Mouse (Mus musculus) brain, embryonic 14.5 days (tissue): ENCODE data around the gene Cyp1a1. TPM values are rescaled to one million over a fixed set of nuclear protein-coding genes. Genes with fewer than 3 reads are reported as not detected.

Experiments used
- DNase-seq: peaks from one replicate; pipeline ENCODE4 v3.0.0-alpha.2; 2011; ENCODE audit warnings: low read depth
- CTCF ChIP-seq: fragments of 200-500 bp; IDR thresholded peaks from 2 replicates; pipeline ENCODE4 v1.5.1; 2012; ENCODE audit warnings: inconsistent platforms, mild to moderate bottlenecking, moderate library complexity, borderline replicate concordance; ENCODE audit not compliant: insufficient read depth, insufficient read length; ENCODE audit errors: extremely low read depth
- POLR2A ChIP-seq: fragments of 200-500 bp; IDR thresholded peaks from 2 replicates; pipeline ENCODE4 v1.6.1; 2012; ENCODE audit warnings: mild to moderate bottlenecking, inconsistent platforms, borderline replicate concordance; ENCODE audit not compliant: poor library complexity, insufficient read depth, insufficient read length, severe bottlenecking; ENCODE audit errors: extremely low read depth
- polyA plus RNA-seq: library from polyadenylated mRNA; depleted of rRNA; stranded (reverse); fragments of >200 nt; gene quantifications from 2 replicates; pipeline ENCODE4 v1.2.3, GENCODE M21; 2012; rRNA removed

Gene Cyp1a1
- polyA plus RNA-seq = 0.13 and 0.14 TPM in 2 replicates

- no peak for DNase-seq
- no peak for TF ChIP-seq CTCF
Measured at GRCm38 (mm10) chr9:57687751-57688150, at the start of gene Cyp1a1. Cyp1a1 (plus strand) TSS chr9:57687928.

- no peak for TF ChIP-seq POLR2A
- no peak for TF ChIP-seq CTCF
- no peak for DNase-seq
Measured at GRCm38 (mm10) chr9:57638651-57639459, 48.9 kb upstream of the Cyp1a1 start.

DNA sequence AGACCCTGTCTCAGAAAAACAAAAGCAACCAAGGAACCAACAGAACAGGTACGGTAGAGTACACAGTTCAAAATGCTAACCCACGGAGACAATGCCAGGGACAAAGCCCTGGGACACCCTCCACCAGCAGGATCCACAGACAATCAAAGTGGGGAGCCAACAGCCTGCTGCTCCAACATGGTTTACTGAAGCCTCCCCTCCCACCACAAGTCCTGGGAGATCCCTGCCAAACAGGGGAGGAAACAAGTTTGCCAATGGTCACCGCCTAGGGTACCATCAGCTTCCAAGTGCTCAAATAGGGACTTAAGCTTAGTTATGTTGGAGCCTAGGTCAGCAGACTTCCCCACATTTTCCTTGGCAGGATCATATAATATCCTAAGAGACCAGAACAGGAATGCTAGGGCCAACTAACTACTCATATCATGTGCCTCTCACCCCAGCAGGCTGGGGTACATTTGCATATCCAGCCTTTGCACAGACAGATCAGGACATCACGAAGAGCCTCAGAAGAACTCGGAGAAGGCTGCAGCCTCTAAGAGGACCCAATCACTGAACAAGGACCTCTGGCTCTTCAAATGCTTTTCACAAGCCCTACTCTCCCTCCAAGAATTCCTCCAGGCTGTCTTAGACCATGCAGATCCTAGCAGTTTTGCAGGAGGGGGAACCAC lies 47.9 kb upstream of the Cyp1a1 start:
- DNase-seq = no peak
- TF ChIP-seq CTCF = no peak
- no peak for TF ChIP-seq POLR2A

- no peak for DNase-seq
- TF ChIP-seq POLR2A (no peak), CTCF (no peak)
Measured at GRCm38 (mm10) chr9:57640384-57640783, 47.3 kb upstream of the Cyp1a1 start.

GRCm38 (mm10) chr9:57641022-57641421 lies 46.7 kb upstream of the Cyp1a1 start:
- TF ChIP-seq CTCF (no peak), POLR2A (no peak)
- no peak for DNase-seq

DNA sequence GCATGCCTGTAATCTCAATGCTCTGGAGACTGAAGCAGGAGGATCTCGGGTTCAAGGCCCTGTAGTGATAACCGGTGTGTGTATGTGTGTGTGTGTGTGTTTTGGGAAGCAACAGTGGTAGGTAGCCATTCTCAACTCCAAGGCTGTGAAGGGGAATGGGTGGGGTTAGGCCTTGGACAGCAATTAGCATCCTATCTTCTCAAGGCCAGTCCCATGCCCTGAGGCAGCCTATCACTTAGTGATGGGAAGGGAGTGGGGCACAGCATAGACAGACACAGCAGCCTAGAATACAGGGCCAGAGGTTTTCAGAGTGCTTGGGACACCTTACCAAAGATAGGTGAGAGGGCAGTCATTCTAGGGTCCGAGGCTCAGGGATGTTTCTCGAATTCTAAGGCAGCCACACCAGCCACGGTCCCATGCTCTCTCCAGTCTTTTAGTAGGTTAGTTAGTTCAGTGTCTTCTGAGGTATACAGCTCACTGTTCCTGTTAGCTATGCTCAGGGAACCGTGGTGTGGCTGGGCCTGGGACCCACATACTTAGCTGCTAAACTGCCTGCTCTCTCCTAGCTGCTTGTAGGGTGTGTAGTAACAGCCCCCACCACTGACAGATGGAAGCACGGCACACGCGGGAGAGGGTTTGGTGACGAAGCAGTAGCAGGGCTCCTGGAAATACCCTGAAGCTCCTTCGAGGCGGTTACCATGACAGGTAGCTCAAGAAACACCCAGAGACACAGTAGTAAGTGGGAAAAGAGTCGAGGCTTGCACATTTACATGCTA lies 45.8 kb upstream of the Cyp1a1 start:
- TF ChIP-seq POLR2A (no peak), CTCF (no peak)
- no peak for DNase-seq

GRCm38 (mm10) chr9:57643169-57643855 lies 44.4 kb upstream of the Cyp1a1 start:
- TF ChIP-seq CTCF = no peak
- TF ChIP-seq POLR2A = no peak

GRCm38 (mm10) chr9:57643856-57644180 lies 43.9 kb upstream of the Cyp1a1 start:
- TF ChIP-seq POLR2A = no peak

More at GRCm38 (mm10) chr9:57643169-57643855, 44.4 kb upstream of the Cyp1a1 start:
- no peak for DNase-seq

GRCm38 (mm10) chr9:57644442-57644943 lies 43.2 kb upstream of the Cyp1a1 start:
- TF ChIP-seq CTCF = no peak
- TF ChIP-seq POLR2A = no peak
- peak; percentile 46 for DNase-seq

More at GRCm38 (mm10) chr9:57643856-57644180, 43.9 kb upstream of the Cyp1a1 start:
- DNase-seq = no peak

GRCm38 (mm10) chr9:57644944-57645893 lies 42.5 kb upstream of the Cyp1a1 start:
- TF ChIP-seq CTCF (peak; percentile 95), POLR2A (peak; percentile 95)
- DNase-seq = peak; percentile 96

DNA sequence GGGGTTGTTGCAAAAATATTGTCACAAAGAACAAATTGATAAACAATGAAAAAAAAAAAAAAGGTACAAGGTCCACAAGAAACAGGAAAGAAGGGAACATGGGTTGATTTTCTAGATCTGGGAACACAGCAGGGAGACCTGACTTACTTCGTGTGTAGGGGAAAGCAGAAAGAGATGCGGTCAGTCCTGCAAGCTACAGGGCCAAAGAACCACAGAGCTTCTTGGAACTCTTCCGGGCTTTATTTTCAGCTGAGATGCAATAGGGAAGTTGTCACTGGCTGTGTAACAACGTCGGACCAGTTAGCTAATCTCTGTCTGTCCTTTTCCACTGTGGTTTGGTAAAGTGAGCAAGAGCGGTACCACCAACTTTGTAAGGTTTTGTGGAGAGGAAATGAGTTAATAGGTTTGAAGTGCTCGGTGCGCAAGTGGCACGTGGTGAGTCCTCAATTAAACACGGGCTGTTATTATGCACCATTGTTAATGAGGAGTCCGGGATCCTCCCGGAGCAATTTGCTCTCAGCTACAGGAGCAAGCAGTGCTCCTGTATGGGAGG lies 41.1 kb upstream of the Cyp1a1 start:
- TF ChIP-seq CTCF (no peak), POLR2A (no peak)
- no peak for DNase-seq
